Mouse (Mus musculus): ENCODE results near the gene C1qtnf7.

GRCm38 (mm10) chr5:43516491-43516890 is 1.2 kb downstream of the C1qtnf7 start:
- TF ChIP-seq GATA1 (IDR thresholded peaks at IDR 0.05; ENCODE audit: low read length) (no peak), TAL1 (IDR thresholded peaks at IDR 0.05; ENCODE audit: low read length) (no peak)

Data from erythroblast, embryonic 14.5 days (primary cell).